Mouse (Mus musculus) liver, embryonic 16.5 days (tissue): ENCODE results near the gene Ndfip2. TPM values are rescaled to one million over a fixed set of nuclear protein-coding genes. Genes with fewer than 3 reads are reported as not detected.

Source experiments
- ATAC-seq: fragments of 200-750 bp; cut with Nextera tagmentation; 2 replicates; pipeline ENCODE4 v1.8.0; 2017; ENCODE audit warnings: low read depth, mild to moderate bottlenecking, moderate number of reproducible peaks, moderate library complexity
- H3K27ac ChIP-seq: fragments of 300-500 bp; sonication (generic); 2 replicates; pipeline ENCODE4 v1.5.1; 2014; ENCODE audit warnings: mild to moderate bottlenecking, low read length
- H3K27me3 ChIP-seq: fragments of 300-500 bp; sonication (generic); 2 replicates; pipeline ENCODE4 v1.6.1; 2014; ENCODE audit warnings: low read depth, low read length, mixed read lengths; ENCODE audit not compliant: control insufficient read depth, insufficient read depth
- H3K36me3 ChIP-seq: fragments of 300-500 bp; sonication (generic); 2 replicates; pipeline ENCODE4 v1.6.1; 2014; ENCODE audit warnings: mild to moderate bottlenecking; ENCODE audit not compliant: control insufficient read depth, insufficient read depth
- H3K4me1 ChIP-seq: fragments of 300-500 bp; sonication (generic); 2 replicates; pipeline ENCODE4 v1.6.1; 2014; ENCODE audit warnings: low read depth, low read length, mixed read lengths; ENCODE audit not compliant: control insufficient read depth
- H3K4me2 ChIP-seq: fragments of 300-500 bp; sonication (generic); 2 replicates; pipeline ENCODE4 v1.6.1; 2014; ENCODE audit warnings: low read depth, low read length, mixed read lengths
- H3K4me3 ChIP-seq: fragments of 300-500 bp; sonication (generic); 2 replicates; pipeline ENCODE4 v1.5.1; 2014; ENCODE audit warnings: low read depth, mild to moderate bottlenecking, low read length
- H3K9ac ChIP-seq: fragments of 300-500 bp; sonication (generic); 2 replicates; pipeline ENCODE4 v1.6.1; 2014; ENCODE audit warnings: low read depth, low read length
- H3K9me3 ChIP-seq: fragments of 300-500 bp; sonication (generic); replicated peaks from 2 replicates; pipeline ENCODE4 v1.6.1; 2016; ENCODE audit warnings: low read length; ENCODE audit not compliant: control insufficient read depth
- WGBS: fragments of 180-500 bp; shearing (Covaris S2); extraction: QIAGEN DNeasy Blood & Tissue Kit; methylation state at CpG from one replicate; pipeline ENCODE4 v1.1.7; 2014; ENCODE audit not compliant: insufficient replicate concordance; 5-methylcytosine and 5-hydroxymethylcytosine counted together
- polyA plus RNA-seq: library from polyadenylated mRNA; unstranded; fragments of >200 nt; fragmentation: Nextera tagmentation; extraction: Ambion mirVana; gene quantifications from 2 replicates; pipeline ENCODE4 v1.2.1, GENCODE M21; 2015

Ndfip2 gene
- polyA plus RNA-seq, 1 experiment from 2014 or later = 26.7 TPM

DNA sequence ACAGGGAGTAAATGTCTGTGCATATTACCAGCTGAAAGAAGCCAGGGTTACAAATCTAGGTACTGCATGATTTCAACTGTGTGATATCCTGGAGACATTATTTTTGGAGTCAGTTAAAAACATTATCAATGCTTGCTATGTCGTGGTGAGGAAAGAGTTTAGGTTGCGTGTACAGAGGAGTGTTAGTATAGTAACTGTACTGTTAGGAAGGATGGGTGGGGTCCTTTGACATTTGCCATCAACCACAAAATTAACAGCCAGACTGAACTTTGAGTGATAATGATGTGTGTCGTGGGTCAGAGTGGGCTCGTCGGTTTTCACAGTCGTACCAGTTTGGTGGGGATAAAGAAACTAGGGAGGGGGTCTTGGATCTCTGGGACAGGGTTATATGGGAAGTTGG, 13.7 kb downstream of the Ndfip2 start:
- H3K27ac ChIP-seq = no peak overlapping the region
- WGBS = 23% methylated on average over 6 of the region's 6 CpGs
- ATAC-seq = no peak

DNA sequence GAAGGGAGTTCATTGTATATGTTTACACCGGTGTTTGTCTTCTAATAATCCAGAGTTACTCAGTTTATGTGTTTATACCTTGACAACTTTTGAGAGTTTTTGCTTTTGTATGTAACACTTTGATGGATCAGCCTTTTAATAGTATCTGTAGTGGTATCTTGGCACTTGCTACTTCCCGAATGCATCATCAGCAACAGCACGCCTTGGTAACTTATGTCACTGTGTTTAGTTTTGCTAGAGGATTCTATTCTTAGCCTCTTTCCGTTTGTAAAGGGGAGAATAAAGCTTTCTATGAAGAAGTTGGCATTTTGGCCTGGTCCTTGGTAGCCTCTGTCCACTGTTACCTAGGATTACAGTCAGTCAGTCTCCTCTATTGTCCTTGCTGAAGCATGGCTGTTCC, 14.2 kb downstream of the Ndfip2 start:
- Histone ChIP-seq H3K27me3 (no peaks in the 10 kb centered on the region), H3K4me3 (no peak overlapping the region), H3K36me3 (no peaks in the 10 kb centered on the region), H3K9me3 (no peaks in the 10 kb centered on the region), H3K4me1 (no peaks in the 10 kb centered on the region; the same call in 1 of the 2 replicates), H3K4me2 (no peak overlapping the region), H3K9ac (no peak overlapping the region), H3K27ac (no peak overlapping the region)
- 51% methylated on average over 4 of the region's 4 CpGs for WGBS
- ATAC-seq = no peak

More for the DNA sequence above, 13.7 kb downstream of the Ndfip2 start:
- Histone ChIP-seq H3K4me2 (no peak overlapping the region), H3K27me3 (no peaks in the 10 kb centered on the region), H3K9me3 (no peaks in the 10 kb centered on the region), H3K9ac (no peak overlapping the region), H3K36me3 (no peaks in the 10 kb centered on the region), H3K4me1 (no peaks in the 10 kb centered on the region; the same call in 1 of the 2 replicates), H3K4me3 (no peak overlapping the region)

- 0 out of 2 replicates have a peak, but pooled peaks have one; percentile 27 for ATAC-seq
Measured at GRCm38 (mm10) chr14:105275196-105275595, 16.8 kb downstream of the Ndfip2 start.

GRCm38 (mm10) chr14:105277277-105277676, 18.9 kb downstream of the Ndfip2 start:
- 64% methylated on average over 5 of the region's 5 CpGs for WGBS
- Histone ChIP-seq H3K9me3 (no peaks in the 10 kb centered on the region), H3K4me2 (no peak overlapping the region), H3K27ac (no peak overlapping the region), H3K4me3 (no peak overlapping the region), H3K4me1 (no peaks in the 10 kb centered on the region; the same call in 1 of the 2 replicates), H3K9ac (no peak overlapping the region), H3K27me3 (no peaks in the 10 kb centered on the region), H3K36me3 (no peaks in the 10 kb centered on the region)
- ATAC-seq = no peak

More at GRCm38 (mm10) chr14:105275196-105275595, 16.8 kb downstream of the Ndfip2 start:
- Histone ChIP-seq H3K36me3 (no peaks in the 10 kb centered on the region), H3K9me3 (no peaks in the 10 kb centered on the region), H3K9ac (no peak overlapping the region), H3K4me1 (no peaks in the 10 kb centered on the region; the same call in 1 of the 2 replicates), H3K4me3 (no peak overlapping the region), H3K27me3 (no peaks in the 10 kb centered on the region), H3K27ac (no peak overlapping the region), H3K4me2 (no peak overlapping the region)
- 65% methylated on average over 5 of the region's 5 CpGs for WGBS

DNA sequence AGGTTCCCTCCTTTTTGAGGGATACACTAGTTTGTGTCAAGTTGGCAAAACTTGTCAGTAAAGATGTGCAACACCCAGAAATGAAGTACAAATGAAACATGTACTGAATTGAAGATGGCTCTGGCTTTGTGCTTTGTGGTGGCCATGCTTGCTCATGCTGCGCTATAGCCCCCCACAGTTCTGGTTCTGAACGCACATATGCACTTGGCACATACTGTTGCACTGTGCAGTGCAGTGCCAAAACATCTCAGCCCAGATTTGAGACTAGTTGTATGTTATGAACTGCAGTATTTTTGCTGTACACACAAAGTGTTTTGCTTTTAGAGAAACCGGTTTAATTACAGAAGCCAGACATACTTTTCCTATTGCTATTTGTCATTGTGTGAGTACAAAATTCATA, 25.7 kb downstream of the Ndfip2 start:
- Histone ChIP-seq H3K4me1 (no peaks in the 10 kb centered on the region), H3K9ac (no peak overlapping the region), H3K9me3 (no peaks in the 10 kb centered on the region), H3K27me3 (no peaks in the 10 kb centered on the region), H3K4me3 (no peak overlapping the region), H3K4me2 (no peak overlapping the region), H3K27ac (no peak overlapping the region), H3K36me3 (no peaks in the 10 kb centered on the region)
- WGBS = 65% methylated on average over 3 of the region's 3 CpGs
- ATAC-seq = no peak

DNA sequence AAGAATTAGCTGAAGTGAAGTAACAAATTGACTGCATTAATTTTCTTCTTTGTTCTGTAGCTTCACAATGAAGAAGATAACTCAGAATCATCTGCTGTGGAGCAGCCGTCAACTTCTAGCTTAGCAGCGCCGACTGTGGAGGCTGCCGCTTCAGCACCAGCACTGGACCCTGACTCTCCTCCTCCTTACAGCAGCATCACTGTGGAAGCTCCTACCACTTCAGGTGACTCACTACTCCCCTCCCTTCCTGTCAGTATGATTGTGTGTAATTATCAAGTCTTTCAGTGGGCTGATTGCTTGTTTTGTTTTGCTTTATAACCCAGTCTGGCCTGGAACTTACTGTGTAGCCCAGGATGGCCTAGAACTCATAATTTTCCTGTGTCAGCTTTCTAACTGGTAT, 29.2 kb downstream of the Ndfip2 start:
- Histone ChIP-seq H3K9me3 (no peaks in the 10 kb centered on the region), H3K27me3 (no peaks in the 10 kb centered on the region), H3K36me3 (no peaks in the 10 kb centered on the region; the same call in 1 of the 2 replicates), H3K4me2 (no peak overlapping the region), H3K4me3 (no peak overlapping the region), H3K27ac (no peak overlapping the region), H3K4me1 (no peaks in the 10 kb centered on the region), H3K9ac (no peak overlapping the region)
- whole genome bisulfite sequencing = 94% methylated on average over 4 of the region's 4 CpGs
- no peak for ATAC-seq

- 57% methylated on average over 2 of the region's 2 CpGs for WGBS
- no peak for ATAC-seq
- no peaks in the 10 kb centered on the region for H3K27me3 ChIP-seq
Measured at GRCm38 (mm10) chr14:105287972-105288371, 29.6 kb downstream of the Ndfip2 start.

DNA sequence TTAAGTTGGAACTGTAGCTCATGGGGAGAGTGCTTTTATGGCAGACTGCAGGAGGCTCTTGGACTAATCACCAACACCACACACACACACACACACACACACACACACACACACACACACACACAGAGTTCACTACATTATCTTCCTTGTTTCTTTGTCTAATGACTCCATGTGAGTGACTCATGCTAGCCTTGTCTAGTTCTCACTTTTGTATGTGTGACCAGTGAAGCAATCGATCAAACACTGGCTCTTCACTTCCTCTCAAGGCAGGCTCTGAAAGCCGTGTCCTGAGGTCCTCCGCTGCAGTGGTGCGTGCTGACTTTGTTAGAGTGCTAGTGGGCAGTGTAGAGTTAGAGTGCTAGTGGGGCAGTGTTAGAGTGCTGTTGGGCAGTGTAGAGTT, 30.2 kb downstream of the Ndfip2 start:
- Histone ChIP-seq H3K36me3 (no peaks in the 10 kb centered on the region; the same call in 1 of the 2 replicates), H3K9ac (no peak overlapping the region), H3K4me3 (no peak overlapping the region), H3K27me3 (no peaks in the 10 kb centered on the region), H3K27ac (no peak overlapping the region), H3K4me2 (no peak overlapping the region), H3K9me3 (no peaks in the 10 kb centered on the region), H3K4me1 (no peaks in the 10 kb centered on the region)
- peak; percentile 37; the same call in 1 of the 2 replicates for ATAC-seq
- 62% methylated on average over 4 of the region's 4 CpGs for WGBS

More at GRCm38 (mm10) chr14:105287972-105288371, 29.6 kb downstream of the Ndfip2 start:
- Histone ChIP-seq H3K4me2 (no peak overlapping the region), H3K4me1 (no peaks in the 10 kb centered on the region), H3K27ac (no peak overlapping the region), H3K36me3 (no peaks in the 10 kb centered on the region; the same call in 1 of the 2 replicates), H3K9ac (no peak overlapping the region), H3K4me3 (no peak overlapping the region), H3K9me3 (no peaks in the 10 kb centered on the region)

GRCm38 (mm10) chr14:105292139-105292538, 33.8 kb downstream of the Ndfip2 start:
- no peaks in the 10 kb centered on the region for H3K27me3 ChIP-seq
- H3K9me3 ChIP-seq = no peaks in the 10 kb centered on the region
- no peaks in the 10 kb centered on the region; the same call in 1 of the 2 replicates for H3K36me3 ChIP-seq
- no peak overlapping the region for H3K27ac ChIP-seq
- 75% methylated on average over 9 of the region's 9 CpGs for WGBS
- no peak overlapping the region for H3K9ac ChIP-seq
- no peak overlapping the region for H3K4me2 ChIP-seq
- no peak overlapping the region for H3K4me3 ChIP-seq
- no peak for ATAC-seq
- no peaks in the 10 kb centered on the region for H3K4me1 ChIP-seq
